Mouse (Mus musculus): Measurements from ENCODE around the gene Gsk3b. TPM values are rescaled to one million over a fixed set of nuclear protein-coding genes. Genes with fewer than 3 reads are reported as not detected.

Gene Gsk3b
- total and polyA plus RNA-seq, 3 experiments, result 6.1 to 30.8 (median 15.5) TPM

- no peaks in the 10 kb centered on the region for H3K9me3 ChIP-seq (replicated peaks; ENCODE audit: low read length)
- H3K9ac ChIP-seq (ENCODE audit: insufficient read depth, low read depth), result no peak overlapping the region
- no peak overlapping the region for H3K4me2 ChIP-seq (ENCODE audit: insufficient read depth, low read depth, poor library complexity, severe bottlenecking)
- in situ Hi-C loops (cut with MboI; ENCODE audit: low pct_ligation_motif_present, low pct_unique_long_range_greater_than_20kb, low sequenced_read_pairs), result no loop called here
- peaks cover 0 to 10% of the 10 kb centered on the region in 2 experiments; a peak in 1 of 4 replicates for H3K4me1 ChIP-seq (ENCODE audit: control insufficient read depth in 1 of 2, insufficient read depth in 2 of 2)
- dilution Hi-C loops (cut with MboI; ENCODE audit: extremely low pct_ligation_motif_present, extremely low pct_unique_long_range_greater_than_20kb, low sequenced_read_pairs), result no loop called here
- no peak overlapping the region for H3K27ac ChIP-seq (ENCODE audit: insufficient read depth, low read depth)
- no peaks in the 10 kb centered on the region for H3K27me3 ChIP-seq (replicated peaks)
- DNase-seq (ENCODE audit: extremely low read depth), result no peak
- no peaks in the 10 kb centered on the region for H3K79me2 ChIP-seq (replicated peaks; ENCODE audit: control insufficient read depth, extremely low read depth, insufficient read depth, poor library complexity, severe bottlenecking)
- H3K36me3 ChIP-seq (replicated peaks in 1 of 2; ENCODE audit: control insufficient read depth in 1 of 2, insufficient read depth in 1 of 2, low read length in 1 of 2), result peaks cover 25 to 77% of the 10 kb centered on the region in 2 experiments
- no peak overlapping the region for H3K4me3 ChIP-seq (replicated peaks in 1 of 3; ENCODE audit: low read depth in 2 of 3, low read length in 2 of 3, poor library complexity in 1 of 3)
- TF ChIP-seq MAX (IDR thresholded peaks at IDR 0.05; ENCODE audit: low read length) (no peak), USF2 (conservative IDR thresholded peaks at IDR 0.05; ENCODE audit: low read depth, low read length) (no peak), ZNF384 (IDR thresholded peaks at IDR 0.05; ENCODE audit: low read depth, low read length) (no peak), SMC3 (IDR thresholded peaks at IDR 0.05; ENCODE audit: low read depth, low read length) (no peak), CHD1 (IDR thresholded peaks at IDR 0.05; ENCODE audit: low read depth, low read length) (no peak), POLR2A (IDR thresholded peaks at IDR 0.05; ENCODE audit: low read depth, low read length) (no peak), MXI1 (IDR thresholded peaks at IDR 0.05; ENCODE audit: low read depth, low read length) (no peak), JUND (conservative IDR thresholded peaks at IDR 0.05; ENCODE audit: low read depth, low read length) (no peak), PAX5 (IDR thresholded peaks at IDR 0.05; ENCODE audit: low read length) (no peak), RAD21 (IDR thresholded peaks at IDR 0.05; ENCODE audit: low read depth, low read length) (no peak), CTCF (conservative IDR thresholded peaks at IDR 0.05 in 1 of 2, IDR thresholded peaks at IDR 0.05 in 1 of 2; ENCODE audit: low read depth in 2 of 2, low read length in 2 of 2) (no peak), NRF1 (IDR thresholded peaks at IDR 0.05; ENCODE audit: low read depth, low read length) (no peak), CHD2 (IDR thresholded peaks at IDR 0.05; ENCODE audit: low read length) (no peak), E2F4 (IDR thresholded peaks at IDR 0.05; ENCODE audit: insufficient replicate concordance, low read depth, low read length) (no peak)
These were observed 96.0 kb downstream of the Gsk3b start for GRCm38 (mm10) chr16:38184657-38185269.

GRCm38 (mm10) chr16:38189952-38190351 is 101.2 kb downstream of the Gsk3b start:
- Histone ChIP-seq H3K79me2 (replicated peaks; ENCODE audit: control insufficient read depth, extremely low read depth, insufficient read depth, poor library complexity, severe bottlenecking) (no peaks in the 10 kb centered on the region; the same call in 1 of the 2 replicates), H3K9ac (ENCODE audit: insufficient read depth, low read depth) (no peak overlapping the region), H3K27ac (ENCODE audit: insufficient read depth, low read depth) (no peak overlapping the region), H3K4me1 (ENCODE audit: control insufficient read depth in 1 of 2, insufficient read depth in 2 of 2) (peaks cover 0 to 8% of the 10 kb centered on the region in 2 experiments; a peak in 1 of 4 replicates), H3K4me2 (ENCODE audit: insufficient read depth, low read depth, poor library complexity, severe bottlenecking) (no peak overlapping the region), H3K9me3 (replicated peaks; ENCODE audit: low read length) (no peaks in the 10 kb centered on the region), H3K36me3 (replicated peaks in 1 of 2; ENCODE audit: control insufficient read depth in 1 of 2, insufficient read depth in 1 of 2, low read length in 1 of 2) (peaks cover 33 to 86% of the 10 kb centered on the region in 2 experiments), H3K4me3 (replicated peaks in 1 of 3; ENCODE audit: low read depth in 2 of 3, low read length in 2 of 3, poor library complexity in 1 of 3) (no peak overlapping the region), H3K27me3 (replicated peaks) (no peaks in the 10 kb centered on the region)
- no peak for TF ChIP-seq CHD1 (IDR thresholded peaks at IDR 0.05; ENCODE audit: low read depth, low read length)
- TF ChIP-seq NRF1 (IDR thresholded peaks at IDR 0.05; ENCODE audit: low read depth, low read length), result no peak
- no peak for TF ChIP-seq IRF4 (IDR thresholded peaks at IDR 0.05; ENCODE audit: low read depth, low read length)
- no peak for TF ChIP-seq RCOR1 (conservative IDR thresholded peaks at IDR 0.05; ENCODE audit: low read depth, low read length)
- no peak for TF ChIP-seq NELFE (IDR thresholded peaks at IDR 0.05; ENCODE audit: low read depth, low read length)
- TF ChIP-seq RAD21 (IDR thresholded peaks at IDR 0.05; ENCODE audit: low read depth, low read length), result no peak
- TF ChIP-seq CTCF (conservative IDR thresholded peaks at IDR 0.05 in 1 of 2, IDR thresholded peaks at IDR 0.05 in 1 of 2; ENCODE audit: low read depth in 2 of 2, low read length in 2 of 2), result no peak
- TF ChIP-seq ZKSCAN1 (IDR thresholded peaks at IDR 0.05; ENCODE audit: borderline replicate concordance, low read depth, low read length), result no peak
- TF ChIP-seq ETS1 (conservative IDR thresholded peaks at IDR 0.05; ENCODE audit: low read depth, low read length), result no peak
- TF ChIP-seq PAX5 (IDR thresholded peaks at IDR 0.05; ENCODE audit: low read length), result no peak
- TF ChIP-seq KAT2A (IDR thresholded peaks at IDR 0.05; ENCODE audit: insufficient replicate concordance, low read length), result no peak
- TF ChIP-seq MEF2A (IDR thresholded peaks at IDR 0.05; ENCODE audit: borderline replicate concordance, low read depth, low read length), result no peak
- no peak for TF ChIP-seq JUN (IDR thresholded peaks at IDR 0.05; ENCODE audit: insufficient read depth, low read depth, low read length)
- TF ChIP-seq CHD2 (IDR thresholded peaks at IDR 0.05; ENCODE audit: low read length), result no peak
- no peak for TF ChIP-seq ELF1 (IDR thresholded peaks at IDR 0.05; ENCODE audit: low read depth, low read length)
- no peak for TF ChIP-seq UBTF (IDR thresholded peaks at IDR 0.05; ENCODE audit: low read depth, low read length)
- in situ Hi-C loops (cut with MboI; ENCODE audit: low pct_ligation_motif_present, low pct_unique_long_range_greater_than_20kb, low sequenced_read_pairs) (loop anchor here (10.0 kb wide), 1 partner anchor 375 kb away; no protein-coding TSS in a partner anchor), dilution Hi-C loops (cut with MboI; ENCODE audit: extremely low pct_ligation_motif_present, extremely low pct_unique_long_range_greater_than_20kb, low sequenced_read_pairs) (no loop called here)
- DNase-seq (ENCODE audit: extremely low read depth), result no peak
